Mouse (Mus musculus): ENCODE results near the gene Pom121l2. TPM values are rescaled to one million over a fixed set of nuclear protein-coding genes. Genes with fewer than 3 reads are reported as not detected.

Gene Pom121l2
- polyA plus RNA-seq (2014; fragmentation: Illumina TruSeq; extraction: RNeasy Lipid Tissue Mini Kit (QIAGEN cat#74804); ENCODE audit: low read depth, low replicate concordance), result not detected

DNA sequence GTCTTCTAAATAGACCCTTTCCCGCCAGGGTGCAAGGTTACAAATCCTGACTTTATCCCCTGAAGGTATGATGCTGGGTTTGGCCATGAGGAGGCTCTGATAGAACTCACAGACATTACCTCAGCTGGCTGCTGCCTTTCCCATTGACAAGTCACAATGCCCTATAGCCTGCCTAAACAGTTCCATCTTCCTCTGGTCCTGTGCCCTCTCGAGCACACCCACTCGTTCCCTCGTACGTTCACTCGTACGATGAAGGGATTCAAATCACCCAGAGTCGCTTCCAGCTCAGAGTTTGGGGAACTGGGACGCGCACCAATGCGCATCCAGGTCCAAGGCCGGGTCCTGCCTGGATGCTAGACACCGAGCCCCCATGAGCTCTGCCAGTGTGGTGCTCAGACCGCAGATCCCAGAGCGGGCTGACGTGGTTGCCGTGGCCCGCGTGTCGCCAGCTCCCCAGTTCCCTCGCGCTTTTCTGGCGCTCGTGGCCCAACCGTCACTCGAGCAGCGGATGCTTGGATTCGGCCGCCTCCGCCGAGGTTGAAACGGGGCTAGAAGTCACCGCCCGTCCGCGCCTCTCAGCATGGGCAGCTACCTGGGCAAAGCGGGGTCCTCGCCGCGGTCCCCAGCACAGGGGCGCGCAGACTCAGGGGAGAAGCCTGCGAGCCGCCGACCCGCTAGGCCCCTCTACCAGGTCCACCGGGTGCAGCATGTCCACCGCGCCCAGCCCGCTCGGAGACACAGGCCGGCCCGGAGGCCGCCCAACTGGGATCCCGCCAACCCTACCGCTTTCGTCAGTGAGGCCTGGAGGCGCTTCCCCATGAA is at the start of gene Pom121l2:
Gene Pom121l2, plus strand, starts transcription at position 214 of the 822 bp plus-strand sequence.

DNA sequence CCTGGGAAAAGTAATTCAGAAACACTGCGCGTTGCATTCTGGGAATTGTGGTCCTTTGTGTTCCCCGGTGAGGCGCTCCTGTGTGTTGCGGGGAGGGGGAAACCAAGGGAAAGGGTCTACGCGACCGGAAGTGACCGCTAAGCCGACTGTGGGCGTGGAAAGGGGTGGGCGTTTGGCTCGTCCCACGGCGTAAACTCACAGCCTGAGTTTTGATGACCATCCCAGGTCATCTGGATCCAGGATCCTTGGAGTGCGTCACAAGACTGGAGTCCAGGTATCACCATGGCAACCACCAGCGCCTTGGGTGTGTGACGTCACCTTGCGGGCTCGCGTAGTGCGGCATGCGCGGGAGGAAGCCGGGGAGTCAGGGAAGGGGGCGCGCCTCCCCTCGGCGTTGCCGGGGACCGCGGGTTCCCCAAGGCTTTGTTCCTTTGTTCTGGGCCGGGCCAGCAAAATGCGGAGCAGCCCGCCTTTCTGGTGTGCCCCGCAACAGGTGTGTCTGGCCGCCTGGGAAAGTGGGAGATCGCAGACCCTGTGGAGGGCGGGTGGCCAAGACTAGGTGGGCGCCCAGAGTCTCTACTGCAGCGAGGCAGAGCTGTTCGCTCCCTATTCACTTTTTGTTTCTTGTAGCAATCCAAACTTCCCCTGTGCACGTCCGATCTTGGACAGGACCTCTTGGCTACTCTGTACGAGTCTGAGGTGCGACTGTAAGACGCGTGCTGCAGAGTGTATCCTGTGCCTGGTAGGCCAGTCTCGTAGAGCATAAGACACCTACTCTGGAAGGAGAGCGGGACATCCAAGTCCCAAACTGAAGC is 35.9 kb upstream of the Pom121l2 start, which contains the start of gene Zfp184:
Gene Zfp184, plus strand, starts transcription at position 169 of the 815 bp plus-strand sequence.

DNA sequence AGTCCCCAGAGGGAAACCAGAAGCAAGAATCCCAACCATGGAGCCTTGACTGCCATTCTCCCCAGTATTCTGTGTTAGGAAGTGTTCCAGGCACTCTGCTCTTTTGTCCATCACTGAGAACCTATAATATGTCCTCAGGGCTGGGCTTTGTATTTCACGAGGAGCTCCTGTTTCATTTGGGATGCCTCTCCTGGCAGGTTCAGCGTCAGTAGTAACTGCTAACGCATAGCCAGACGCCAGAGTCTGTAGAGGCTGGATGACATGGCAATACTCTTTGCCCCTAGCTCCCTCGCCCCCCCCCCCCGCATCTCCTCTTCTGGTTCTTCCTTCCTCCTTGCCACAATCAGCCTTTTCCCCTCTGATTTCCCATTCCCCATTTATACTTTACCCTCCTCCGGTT is 28.6 kb downstream of the Pom121l2 start, which contains the start of gene Prss16:
Gene Prss16, minus strand, starts transcription at position 101 of the 400 bp plus-strand sequence.

DNA sequence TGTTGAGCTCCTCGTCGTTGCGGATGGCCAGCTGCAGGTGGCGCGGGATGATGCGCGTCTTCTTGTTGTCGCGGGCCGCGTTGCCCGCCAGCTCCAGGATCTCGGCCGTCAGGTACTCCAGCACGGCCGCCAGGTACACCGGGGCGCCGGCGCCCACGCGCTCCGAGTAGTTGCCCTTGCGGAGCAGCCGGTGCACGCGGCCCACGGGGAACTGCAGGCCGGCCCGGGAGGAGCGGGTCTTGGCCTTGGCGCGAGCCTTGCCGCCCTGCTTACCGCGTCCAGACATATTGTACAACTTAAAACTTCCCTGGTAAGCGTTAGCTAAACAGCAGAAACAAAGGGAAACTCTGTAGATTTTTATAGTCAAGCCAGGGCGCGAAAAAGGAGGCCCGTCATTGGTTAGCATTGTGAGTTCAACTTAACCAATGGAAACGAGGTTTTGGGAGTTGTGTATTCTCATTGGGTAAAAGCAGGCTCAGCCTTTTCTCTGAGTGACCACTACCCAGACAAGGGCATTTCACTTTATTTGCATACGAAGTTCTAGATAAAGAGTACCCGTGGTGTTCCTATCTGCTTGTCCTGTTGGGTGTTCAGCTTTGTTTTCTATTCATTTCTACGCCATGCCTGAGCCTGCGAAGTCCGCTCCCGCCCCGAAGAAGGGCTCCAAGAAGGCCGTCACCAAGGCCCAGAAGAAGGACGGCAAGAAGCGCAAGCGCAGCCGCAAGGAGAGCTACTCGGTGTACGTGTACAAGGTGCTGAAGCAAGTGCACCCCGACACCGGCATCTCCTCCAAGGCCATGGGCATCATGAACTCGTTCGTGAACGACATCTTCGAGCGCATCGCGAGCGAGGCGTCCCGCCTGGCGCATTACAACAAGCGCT is 54.5 kb downstream of the Pom121l2 start, which contains the start of the genes Hist1h2ah and Hist1h2bk:
Gene Hist1h2ah, minus strand, starts transcription at position 302 of the 882 bp plus-strand sequence.
Gene Hist1h2bk, plus strand, starts transcription at position 604 of the 882 bp plus-strand sequence.

Other genes with a start within 250 kb of the Pom121l2 start
- 2.0 TPM for gene Hist1h4j, start 246.1 kb upstream of the Pom121l2 start, polyA plus RNA-seq (2014; fragmentation: Illumina TruSeq; extraction: RNeasy Lipid Tissue Mini Kit (QIAGEN cat#74804); ENCODE audit: low read depth, low replicate concordance)
- gene Hist1h4k, start 230.7 kb upstream of the Pom121l2 start, polyA plus RNA-seq (2014; fragmentation: Illumina TruSeq; extraction: RNeasy Lipid Tissue Mini Kit (QIAGEN cat#74804); ENCODE audit: low read depth, low replicate concordance), result not detected
- gene Hist1h2ak, start 227.4 kb upstream of the Pom121l2 start, polyA plus RNA-seq (2014; fragmentation: Illumina TruSeq; extraction: RNeasy Lipid Tissue Mini Kit (QIAGEN cat#74804); ENCODE audit: low read depth, low replicate concordance), result not detected
- gene Hist1h2bn, start 227.1 kb upstream of the Pom121l2 start, polyA plus RNA-seq (2014; fragmentation: Illumina TruSeq; extraction: RNeasy Lipid Tissue Mini Kit (QIAGEN cat#74804); ENCODE audit: low read depth, low replicate concordance), result not detected
- gene Hist1h1b, start 200.6 kb upstream of the Pom121l2 start, polyA plus RNA-seq (2014; fragmentation: Illumina TruSeq; extraction: RNeasy Lipid Tissue Mini Kit (QIAGEN cat#74804); ENCODE audit: low read depth, low replicate concordance), result not detected
- not detected for gene Hist1h3i, start 197.8 kb upstream of the Pom121l2 start, polyA plus RNA-seq (2014; fragmentation: Illumina TruSeq; extraction: RNeasy Lipid Tissue Mini Kit (QIAGEN cat#74804); ENCODE audit: low read depth, low replicate concordance)
- not detected for gene Hist1h2an, start 194.0 kb upstream of the Pom121l2 start, polyA plus RNA-seq (2014; fragmentation: Illumina TruSeq; extraction: RNeasy Lipid Tissue Mini Kit (QIAGEN cat#74804); ENCODE audit: low read depth, low replicate concordance)
- gene Hist1h2bp, start 193.7 kb upstream of the Pom121l2 start, polyA plus RNA-seq (2014; fragmentation: Illumina TruSeq; extraction: RNeasy Lipid Tissue Mini Kit (QIAGEN cat#74804); ENCODE audit: low read depth, low replicate concordance), result not detected
- gene Hist1h2bq, start 171.0 kb upstream of the Pom121l2 start, polyA plus RNA-seq (2014; fragmentation: Illumina TruSeq; extraction: RNeasy Lipid Tissue Mini Kit (QIAGEN cat#74804); ENCODE audit: low read depth, low replicate concordance), result not detected
- not detected for gene Hist1h2ao, start 170.7 kb upstream of the Pom121l2 start, polyA plus RNA-seq (2014; fragmentation: Illumina TruSeq; extraction: RNeasy Lipid Tissue Mini Kit (QIAGEN cat#74804); ENCODE audit: low read depth, low replicate concordance)
- gene Hist1h4m, start 169.4 kb upstream of the Pom121l2 start, polyA plus RNA-seq (2014; fragmentation: Illumina TruSeq; extraction: RNeasy Lipid Tissue Mini Kit (QIAGEN cat#74804); ENCODE audit: low read depth, low replicate concordance), result not detected
- not detected for gene Hist1h4n, start 149.0 kb upstream of the Pom121l2 start, polyA plus RNA-seq (2014; fragmentation: Illumina TruSeq; extraction: RNeasy Lipid Tissue Mini Kit (QIAGEN cat#74804); ENCODE audit: low read depth, low replicate concordance)
- not detected for gene Hist1h2ap, start 147.7 kb upstream of the Pom121l2 start, polyA plus RNA-seq (2014; fragmentation: Illumina TruSeq; extraction: RNeasy Lipid Tissue Mini Kit (QIAGEN cat#74804); ENCODE audit: low read depth, low replicate concordance)
- 0.57 TPM for gene Hist1h2br, start 147.5 kb upstream of the Pom121l2 start, polyA plus RNA-seq (2014; fragmentation: Illumina TruSeq; extraction: RNeasy Lipid Tissue Mini Kit (QIAGEN cat#74804); ENCODE audit: low read depth, low replicate concordance)
- gene Zfp184, start 36.1 kb upstream of the Pom121l2 start, polyA plus RNA-seq (2014; fragmentation: Illumina TruSeq; extraction: RNeasy Lipid Tissue Mini Kit (QIAGEN cat#74804); ENCODE audit: low read depth, low replicate concordance), result 2.7 TPM
- not detected for gene Prss16, start 28.5 kb downstream of the Pom121l2 start, polyA plus RNA-seq (2014; fragmentation: Illumina TruSeq; extraction: RNeasy Lipid Tissue Mini Kit (QIAGEN cat#74804); ENCODE audit: low read depth, low replicate concordance)
- gene Hist1h2ah, start 54.4 kb downstream of the Pom121l2 start, polyA plus RNA-seq (2014; fragmentation: Illumina TruSeq; extraction: RNeasy Lipid Tissue Mini Kit (QIAGEN cat#74804); ENCODE audit: low read depth, low replicate concordance), result not detected
- gene Hist1h2bk, start 54.7 kb downstream of the Pom121l2 start, polyA plus RNA-seq (2014; fragmentation: Illumina TruSeq; extraction: RNeasy Lipid Tissue Mini Kit (QIAGEN cat#74804); ENCODE audit: low read depth, low replicate concordance), result not detected
- 3.4 TPM for gene Hist1h4i, start 60.2 kb downstream of the Pom121l2 start, polyA plus RNA-seq (2014; fragmentation: Illumina TruSeq; extraction: RNeasy Lipid Tissue Mini Kit (QIAGEN cat#74804); ENCODE audit: low read depth, low replicate concordance)
- gene Hist1h2ag, start 61.8 kb downstream of the Pom121l2 start, polyA plus RNA-seq (2014; fragmentation: Illumina TruSeq; extraction: RNeasy Lipid Tissue Mini Kit (QIAGEN cat#74804); ENCODE audit: low read depth, low replicate concordance), result not detected
- gene Hist1h2bj, start 62.0 kb downstream of the Pom121l2 start, polyA plus RNA-seq (2014; fragmentation: Illumina TruSeq; extraction: RNeasy Lipid Tissue Mini Kit (QIAGEN cat#74804); ENCODE audit: low read depth, low replicate concordance), result not detected
- gene Vmn1r188, start 103.2 kb downstream of the Pom121l2 start, polyA plus RNA-seq (2014; fragmentation: Illumina TruSeq; extraction: RNeasy Lipid Tissue Mini Kit (QIAGEN cat#74804); ENCODE audit: low read depth, low replicate concordance), result not detected
- gene Vmn1r189, start 124.6 kb downstream of the Pom121l2 start, polyA plus RNA-seq (2014; fragmentation: Illumina TruSeq; extraction: RNeasy Lipid Tissue Mini Kit (QIAGEN cat#74804); ENCODE audit: low read depth, low replicate concordance), result not detected
- gene Vmn1r191, start 202.8 kb downstream of the Pom121l2 start, polyA plus RNA-seq (2014; fragmentation: Illumina TruSeq; extraction: RNeasy Lipid Tissue Mini Kit (QIAGEN cat#74804); ENCODE audit: low read depth, low replicate concordance), result not detected
- not detected for gene Vmn1r192, start 209.9 kb downstream of the Pom121l2 start, polyA plus RNA-seq (2014; fragmentation: Illumina TruSeq; extraction: RNeasy Lipid Tissue Mini Kit (QIAGEN cat#74804); ENCODE audit: low read depth, low replicate concordance)
- gene Vmn1r193, start 242.0 kb downstream of the Pom121l2 start, polyA plus RNA-seq (2014; fragmentation: Illumina TruSeq; extraction: RNeasy Lipid Tissue Mini Kit (QIAGEN cat#74804); ENCODE audit: low read depth, low replicate concordance), result not detected

All from kidney, adult 10 weeks (tissue).